Mouse (Mus musculus): ENCODE measurements around the gene Ipmk. TPM values are rescaled to one million over a fixed set of nuclear protein-coding genes. Genes with fewer than 3 reads are reported as not detected.

The Ipmk gene
- polyA plus RNA-seq, 2 experiments = 5.1 to 7.9 TPM

DNA sequence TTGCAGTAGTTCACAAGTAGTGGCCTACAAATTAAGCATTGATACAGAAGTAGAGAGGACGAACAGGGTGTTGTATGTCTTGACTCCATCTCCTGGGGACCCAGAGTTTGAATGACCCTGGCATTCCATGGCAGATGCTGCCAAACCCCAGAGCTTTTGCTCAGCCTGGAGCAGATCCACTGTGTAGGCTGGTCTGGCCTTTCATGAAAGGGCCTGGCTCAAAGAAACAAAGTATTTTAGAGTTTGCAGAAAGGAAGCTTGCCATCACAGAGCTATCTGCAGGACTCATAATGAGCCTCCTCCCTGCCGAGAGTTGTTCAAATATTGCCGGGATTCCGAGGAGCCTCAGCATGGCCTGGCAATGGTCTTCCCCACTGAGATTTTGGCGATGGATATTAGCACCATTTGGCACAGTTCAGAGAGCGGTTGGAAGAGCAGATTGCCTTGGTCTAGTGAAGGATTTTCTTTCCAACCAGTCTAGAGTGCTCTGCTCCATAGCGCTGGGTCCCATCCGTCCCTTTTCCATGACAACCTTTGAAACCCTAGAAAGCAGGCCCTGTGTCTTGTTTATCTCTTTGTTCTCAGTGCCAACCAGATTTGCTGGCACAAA is 129.0 kb downstream of the Ipmk start:
- H3K4me3 ChIP-seq (ENCODE audit: insufficient read depth in 1 of 2, low read depth in 2 of 2, low read length in 2 of 2) = no peak overlapping the region
- ATAC-seq (ENCODE audit: insufficient read depth) (no peak), DNase-seq (ENCODE audit: low read depth in 3 of 3, low spot score in 3 of 3) (no peak)
- no peak overlapping the region for H3K27ac ChIP-seq
- no peaks in the 10 kb centered on the region for H3K9me3 ChIP-seq (ENCODE audit: control insufficient read depth, low read length)
- H3K4me1 ChIP-seq (replicated peaks; ENCODE audit: control insufficient read depth in 2 of 2, insufficient read depth in 2 of 2, low read length in 1 of 2) = no peaks in the 10 kb centered on the region
- H3K36me3 ChIP-seq (replicated peaks; ENCODE audit: control insufficient read depth, insufficient read depth, low read depth) = no peaks in the 10 kb centered on the region
- no peak overlapping the region for H3K9ac ChIP-seq (replicated peaks)
- 59% methylated on average over 8 of the region's 8 CpGs for WGBS (ENCODE audit: insufficient replicate concordance)
- no peak overlapping the region for H3K4me2 ChIP-seq (ENCODE audit: low read depth)
- no peaks in the 10 kb centered on the region for H3K27me3 ChIP-seq (ENCODE audit: control insufficient read depth, insufficient read depth, low read length)
- no peak for TF ChIP-seq EP300 (IDR thresholded peaks at IDR 0.05; ENCODE audit: low read depth)
- TF ChIP-seq CTCF (IDR thresholded peaks at IDR 0.05; ENCODE audit: low read depth) = no peak

DNA sequence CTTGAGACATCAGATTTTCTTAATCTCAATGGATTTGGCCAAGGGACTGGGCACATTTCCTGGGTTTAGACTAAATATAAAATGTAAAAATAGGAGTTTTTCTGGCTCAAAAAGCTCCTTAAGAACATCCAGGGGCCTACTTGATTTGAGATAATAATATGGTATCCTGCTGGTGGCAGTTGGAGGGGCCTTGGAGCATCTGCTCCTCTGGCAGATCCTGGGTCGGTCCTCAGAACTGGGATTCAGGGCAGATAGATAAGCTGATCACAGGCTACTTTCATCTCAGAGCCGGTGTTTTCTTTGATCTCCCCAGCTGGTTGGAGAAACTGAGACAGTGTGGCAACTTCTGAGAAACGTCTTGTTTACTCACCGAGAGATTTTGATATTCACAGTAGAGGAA is 129.6 kb downstream of the Ipmk start:
- DNase-seq (ENCODE audit: low read depth in 3 of 3, low spot score in 3 of 3) (no peak), ATAC-seq (ENCODE audit: insufficient read depth) (no peak)
- Histone ChIP-seq H3K4me3 (ENCODE audit: insufficient read depth in 1 of 2, low read depth in 2 of 2, low read length in 2 of 2) (no peak overlapping the region), H3K9me3 (ENCODE audit: control insufficient read depth, low read length) (no peaks in the 10 kb centered on the region), H3K27ac (no peak overlapping the region), H3K9ac (replicated peaks) (no peak overlapping the region), H3K4me1 (replicated peaks; ENCODE audit: control insufficient read depth in 2 of 2, insufficient read depth in 2 of 2, low read length in 1 of 2) (no peaks in the 10 kb centered on the region), H3K27me3 (ENCODE audit: control insufficient read depth, insufficient read depth, low read length) (no peaks in the 10 kb centered on the region), H3K36me3 (replicated peaks; ENCODE audit: control insufficient read depth, insufficient read depth, low read depth) (no peaks in the 10 kb centered on the region), H3K4me2 (ENCODE audit: low read depth) (no peak overlapping the region)
- 31% methylated on average over 4 of the region's 4 CpGs for WGBS (ENCODE audit: insufficient replicate concordance)
- TF ChIP-seq CTCF (IDR thresholded peaks at IDR 0.05; ENCODE audit: low read depth) (no peak), EP300 (IDR thresholded peaks at IDR 0.05; ENCODE audit: low read depth) (no peak)

DNA sequence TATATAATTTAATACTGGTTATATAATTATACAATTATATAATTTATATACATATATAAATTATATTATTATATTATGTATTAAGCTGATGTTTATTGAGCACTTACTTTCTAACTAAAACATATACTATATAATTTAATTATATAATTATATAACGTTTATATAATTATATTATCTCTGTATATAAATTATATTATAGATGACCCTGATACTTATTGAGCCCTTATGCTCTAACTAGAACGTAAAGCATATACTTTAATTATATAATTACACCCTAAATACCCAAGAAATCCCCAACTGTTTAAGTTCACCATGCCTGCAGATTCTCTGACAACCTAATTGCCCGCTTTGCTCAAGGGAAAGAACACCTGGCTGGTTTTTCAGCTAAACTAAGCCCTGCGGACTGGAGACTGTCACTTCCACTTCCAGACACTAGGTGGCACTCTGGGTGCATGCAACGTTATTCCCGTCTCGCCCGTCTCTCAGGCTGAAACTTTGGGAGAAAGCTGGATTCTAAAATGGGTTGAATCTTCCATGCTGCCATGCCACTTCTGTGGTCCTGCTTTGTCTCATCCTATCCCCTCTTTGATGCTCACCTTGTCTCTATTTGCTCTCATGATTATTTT is 132.2 kb downstream of the Ipmk start:
- no peak for ATAC-seq (ENCODE audit: insufficient read depth)
- H3K9me3 ChIP-seq (ENCODE audit: control insufficient read depth, low read length) = no peaks in the 10 kb centered on the region
- 10% methylated on average over 8 of the region's 8 CpGs for WGBS (ENCODE audit: insufficient replicate concordance)

More for the DNA sequence above, 132.2 kb downstream of the Ipmk start:
- no peak overlapping the region for H3K4me3 ChIP-seq (ENCODE audit: insufficient read depth in 1 of 2, low read depth in 2 of 2, low read length in 2 of 2)
- TF ChIP-seq EP300 (IDR thresholded peaks at IDR 0.05; ENCODE audit: low read depth) (no peak), CTCF (IDR thresholded peaks at IDR 0.05; ENCODE audit: low read depth) (peak; percentile 84)
- no peak overlapping the region for H3K27ac ChIP-seq
- H3K9ac ChIP-seq (replicated peaks) = no peak overlapping the region
- peak in 1 of 3 experiments; percentile 1 for DNase-seq (ENCODE audit: low read depth in 3 of 3, low spot score in 3 of 3)
- no peaks in the 10 kb centered on the region for H3K36me3 ChIP-seq (replicated peaks; ENCODE audit: control insufficient read depth, insufficient read depth, low read depth)
- H3K27me3 ChIP-seq (ENCODE audit: control insufficient read depth, insufficient read depth, low read length) = no peaks in the 10 kb centered on the region
- H3K4me1 ChIP-seq (replicated peaks; ENCODE audit: control insufficient read depth in 2 of 2, insufficient read depth in 2 of 2, low read length in 1 of 2) = no peaks in the 10 kb centered on the region
- no peak overlapping the region for H3K4me2 ChIP-seq (ENCODE audit: low read depth)

Other genes with a start within 250 kb of the Ipmk start
- 1.5 and 1.8 TPM in 2 replicates for gene Bicc1, start 188.1 kb upstream of the Ipmk start, polyA plus RNA-seq (2012; rRNA removed)
- gene Bicc1, start 188.1 kb upstream of the Ipmk start, polyA plus RNA-seq (2014; fragmentation: Nextera tagmentation; extraction: Ambion mirVana) = 1.7 and 2.3 TPM in 2 replicates
- gene Tfam, start 109.5 kb upstream of the Ipmk start, polyA plus RNA-seq (2012; rRNA removed) = 7.2 and 14.4 TPM in 2 replicates
- 31.1 and 33.2 TPM in 2 replicates for gene Tfam, start 109.5 kb upstream of the Ipmk start, polyA plus RNA-seq (2014; fragmentation: Nextera tagmentation; extraction: Ambion mirVana)
- 6.9 and 7.3 TPM in 2 replicates for gene Ube2d1, start 62.5 kb upstream of the Ipmk start, polyA plus RNA-seq (2012; rRNA removed)
- 6.8 and 7.0 TPM in 2 replicates for gene Ube2d1, start 62.5 kb upstream of the Ipmk start, polyA plus RNA-seq (2014; fragmentation: Nextera tagmentation; extraction: Ambion mirVana)
- gene Cisd1, start 2.8 kb upstream of the Ipmk start, polyA plus RNA-seq (2012; rRNA removed) = 17.3 and 29.9 TPM in 2 replicates
- gene Cisd1, start 2.8 kb upstream of the Ipmk start, polyA plus RNA-seq (2014; fragmentation: Nextera tagmentation; extraction: Ambion mirVana) = 78.2 and 80.2 TPM in 2 replicates

Measured in liver, embryonic 14.5 days (tissue).